Mouse (Mus musculus) T-helper 2 cell (primary cell): ENCODE data around the gene Syde1.
"Not testable (repeated sequence)": the region's sequence is repeated elsewhere in the genome, so short reads cannot be mapped to it uniquely, and the experiment has no call there.

ENCODE experiments used
- in situ Hi-C: fragments of 300-600 bp; cut with MboI, MseI; formaldehyde crosslinking; loops from one replicate; pipeline ENCODE4 v1.15.1; 2025; ENCODE audit warnings: high pct_unique_total_duplicates

Syde1 gene

DNA sequence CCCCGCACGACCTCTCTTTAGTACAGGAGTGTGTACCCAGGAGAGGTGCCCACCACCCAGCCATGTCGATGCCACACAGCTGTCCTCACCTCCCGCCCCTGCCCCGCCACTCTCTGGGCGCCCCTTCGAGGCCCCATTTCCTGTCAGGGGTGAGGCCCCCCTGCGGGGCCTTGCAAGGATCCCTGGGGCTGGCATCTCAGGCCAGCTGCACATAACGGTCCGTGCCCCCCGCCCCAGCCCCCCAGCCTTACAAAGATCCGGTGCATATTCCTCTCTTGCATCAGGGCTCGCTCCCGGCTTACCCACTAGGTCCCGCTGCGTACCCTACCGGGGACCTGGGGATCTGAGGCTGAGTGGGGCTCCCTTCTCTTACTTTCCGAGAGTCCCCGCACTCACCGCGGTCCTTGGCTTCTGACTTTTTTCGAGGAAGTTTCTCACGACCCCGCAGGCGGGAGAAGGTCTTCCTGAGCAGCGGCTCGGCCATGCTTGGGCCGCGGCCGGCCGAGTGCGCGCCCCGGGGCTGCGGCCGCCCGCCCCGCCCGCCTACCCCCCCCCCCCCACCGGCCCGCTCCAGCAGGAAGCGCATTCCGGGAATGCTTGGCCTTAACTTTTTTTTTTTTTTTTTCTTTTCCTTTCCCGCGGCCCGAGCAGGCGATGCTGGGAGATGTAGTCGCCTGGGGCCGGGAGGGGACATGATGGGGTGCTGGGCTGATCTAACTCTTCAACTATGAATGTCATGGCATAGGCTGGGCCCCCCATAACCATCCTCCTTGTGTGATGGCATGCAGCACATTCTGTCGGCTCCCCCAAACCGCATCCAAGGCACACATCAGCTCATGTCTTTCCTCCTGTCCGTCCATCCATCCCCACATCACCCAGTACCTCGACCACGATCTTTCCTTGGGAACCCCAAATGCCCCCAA, at the start of gene Syde1:
Gene Syde1 (minus strand): TSS at position 559 of the 923 bp plus-strand sequence.
- in situ Hi-C loops: loop anchor here (25.0 kb wide), 2 partner anchors 954 to 1096 kb away; partner anchors contain the start of genes Cdc34 and Gzmm

GRCm38 (mm10) chr10:78632311-78632710, 40.5 kb upstream of the Syde1 start:
- in situ Hi-C loops: loop anchor here (25.0 kb wide), 1 partner anchor 480 kb away; no protein-coding TSS in a partner anchor

GRCm38 (mm10) chr10:78630194-78630593, 38.4 kb upstream of the Syde1 start:
- in situ Hi-C loops: loop anchor here (25.0 kb wide), 1 partner anchor 482 kb away; no protein-coding TSS in a partner anchor

- in situ Hi-C loops: not testable (repeated sequence)
Measured at GRCm38 (mm10) chr10:78623143-78623542, 31.4 kb upstream of the Syde1 start.

DNA sequence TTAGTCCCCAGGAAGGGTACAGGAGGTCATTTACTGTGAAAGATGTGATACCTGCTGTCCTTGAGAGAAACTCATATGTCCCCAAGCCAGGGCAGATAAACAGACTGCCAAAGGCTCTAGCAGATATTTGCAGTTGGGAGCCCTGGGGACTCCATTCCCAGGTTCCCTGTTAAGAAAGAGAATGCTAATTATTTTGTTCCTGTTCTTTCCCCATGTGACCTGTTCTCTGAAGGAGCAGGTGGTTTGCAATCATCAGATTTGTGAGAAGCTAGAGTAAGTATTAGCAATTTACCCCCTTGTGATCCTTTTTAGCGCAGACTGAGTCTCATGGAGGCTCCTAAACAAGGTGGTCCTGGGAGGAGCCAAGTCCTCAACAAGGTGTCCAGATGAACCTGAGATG, 26.2 kb upstream of the Syde1 start, which contains the start of gene Olfr1357:
Gene Olfr1357 (minus strand): TSS at position 101 of the 400 bp plus-strand sequence.
- in situ Hi-C loops: no loop called here

- in situ Hi-C loops: no loop called here
Measured at GRCm38 (mm10) chr10:78607602-78608001, 15.8 kb upstream of the Syde1 start.

DNA sequence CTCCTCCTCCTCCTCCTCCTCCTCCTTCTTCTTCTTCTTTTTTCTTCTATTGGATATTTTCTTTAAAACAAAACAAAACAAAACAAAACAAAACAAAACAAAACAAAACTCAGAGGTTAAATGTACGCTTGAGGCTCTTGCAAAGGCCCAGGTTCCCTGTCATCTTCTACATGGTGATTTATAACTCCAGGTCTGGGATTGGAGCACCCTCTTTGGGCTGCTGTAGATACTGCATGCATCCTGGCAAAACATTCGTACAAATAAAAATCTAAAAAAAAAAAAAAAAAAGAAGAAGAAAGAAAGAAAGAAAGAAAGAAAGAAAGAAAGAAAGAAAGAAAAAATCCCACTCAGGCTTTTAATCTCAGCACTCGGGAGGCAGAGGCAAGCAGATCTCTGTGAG, 13.3 kb upstream of the Syde1 start:
- in situ Hi-C loops: no loop called here

DNA sequence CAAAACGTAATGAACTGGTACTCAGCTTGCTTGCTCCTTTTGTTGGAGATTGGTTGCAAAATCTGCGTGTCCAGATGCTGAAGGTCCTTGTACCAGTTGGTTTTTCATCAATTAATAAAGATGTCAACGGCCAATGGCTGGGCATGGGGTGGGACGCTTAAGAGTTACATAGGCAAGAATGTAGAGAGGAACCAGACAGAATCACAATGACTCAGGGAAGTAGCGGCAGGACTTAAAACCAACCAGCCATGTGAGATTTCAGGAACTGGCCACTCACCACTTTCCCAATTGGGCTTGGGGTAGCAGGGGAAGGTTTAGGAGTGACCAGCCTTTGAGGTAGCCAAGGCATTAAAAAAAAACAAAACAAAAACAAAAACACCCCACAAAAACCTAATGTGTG, 8.1 kb upstream of the Syde1 start:
- in situ Hi-C loops: loop anchor here (25.0 kb wide), 2 partner anchors 963 to 1087 kb away; partner anchors contain the start of genes Cdc34 and Gzmm

DNA sequence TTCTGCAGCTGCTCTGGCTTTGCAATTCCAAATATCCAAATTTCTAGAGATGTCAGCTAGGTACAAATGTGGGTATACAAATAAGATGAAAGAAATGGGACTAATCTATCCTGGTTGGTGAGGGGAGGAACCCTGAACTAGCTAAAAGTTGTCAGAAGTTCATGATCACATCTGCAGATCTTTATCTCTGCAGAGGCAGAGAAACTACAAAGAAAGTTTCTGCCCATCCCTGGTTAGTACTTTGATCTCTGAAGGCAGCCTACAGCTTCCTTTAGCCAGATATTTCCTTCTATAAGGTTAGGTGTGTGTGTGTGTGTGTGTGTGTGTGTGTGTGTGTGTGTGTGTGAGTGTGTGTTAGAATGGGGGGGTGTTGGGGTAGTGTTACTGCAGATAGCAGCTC, 2.8 kb upstream of the Syde1 start:
- in situ Hi-C loops: loop anchor here (25.0 kb wide), 2 partner anchors 957 to 1093 kb away; partner anchors contain the start of genes Cdc34 and Gzmm

GRCm38 (mm10) chr10:78594157-78594556, 2.4 kb upstream of the Syde1 start:
- in situ Hi-C loops: loop anchor here (25.0 kb wide), 2 partner anchors 957 to 1093 kb away; partner anchors contain the start of genes Cdc34 and Gzmm

DNA sequence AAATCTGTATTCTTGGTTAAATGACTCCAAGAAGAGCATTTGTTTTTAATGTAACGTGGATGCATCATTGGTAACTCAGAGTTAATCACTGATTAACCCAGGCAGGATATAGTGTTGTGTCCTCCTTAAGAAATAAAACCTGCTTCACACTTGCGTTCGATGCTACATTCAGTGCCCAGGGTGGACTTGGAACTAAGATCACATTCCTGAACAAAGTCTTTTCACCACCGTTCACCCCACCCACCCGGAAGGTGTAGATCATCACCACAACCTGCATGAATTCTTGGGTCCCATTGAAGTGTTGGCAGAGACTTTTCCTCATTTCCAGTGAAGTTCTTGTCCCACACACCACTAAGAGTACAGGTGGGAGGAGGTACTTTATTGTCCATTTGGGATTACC, 2.0 kb upstream of the Syde1 start:
- in situ Hi-C loops: loop anchor here (25.0 kb wide), 2 partner anchors 956 to 1094 kb away; partner anchors contain the start of genes Cdc34 and Gzmm

- in situ Hi-C loops: loop anchor here (25.0 kb wide), 2 partner anchors 956 to 1094 kb away; partner anchors contain the start of genes Cdc34 and Gzmm
Measured at GRCm38 (mm10) chr10:78592856-78593379, 1.2 kb upstream of the Syde1 start.

DNA sequence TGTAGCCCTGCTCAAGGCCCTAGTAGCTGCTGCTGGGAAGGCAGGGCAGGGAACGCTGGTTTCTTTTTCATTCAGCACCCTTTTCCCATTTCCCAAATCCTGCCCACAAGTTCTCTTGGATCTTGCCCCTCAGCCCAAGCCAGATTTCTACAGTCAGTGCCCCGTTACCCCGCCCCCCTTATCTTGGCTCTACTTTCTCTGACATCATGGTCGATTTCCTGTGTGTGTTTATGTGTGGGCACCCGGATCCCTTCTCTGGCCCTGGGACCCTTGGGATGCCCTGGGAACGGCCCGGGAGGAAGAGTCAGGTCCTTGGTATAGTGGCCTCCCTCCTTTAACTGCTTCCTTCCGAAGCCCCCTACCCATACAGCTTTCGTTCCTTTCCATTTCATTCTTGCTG, 1.0 kb downstream of the Syde1 start:
- in situ Hi-C loops: loop anchor here (25.0 kb wide), 2 partner anchors 953 to 1097 kb away; partner anchors contain the start of genes Cdc34 and Gzmm

- in situ Hi-C loops: loop anchor here (10.0 to 25.0 kb wide), 3 partner anchors 105 to 1097 kb away; partner anchors contain the start of genes Cdc34 and Gzmm
Measured at GRCm38 (mm10) chr10:78589901-78590300, 1.9 kb downstream of the Syde1 start.

- in situ Hi-C loops: loop anchor here (10.0 to 25.0 kb wide), 3 partner anchors 104 to 1098 kb away; partner anchors contain the start of genes Cdc34 and Gzmm
Measured at GRCm38 (mm10) chr10:78589291-78589690, 2.5 kb downstream of the Syde1 start.

GRCm38 (mm10) chr10:78586026-78586425, 5.7 kb downstream of the Syde1 start:
- in situ Hi-C loops: loop anchor here (10.0 to 25.0 kb wide), 3 partner anchors 101 to 1101 kb away; partner anchors contain the start of genes Cdc34 and Gzmm

GRCm38 (mm10) chr10:78585606-78586005, 6.2 kb downstream of the Syde1 start:
- in situ Hi-C loops: loop anchor here (10.0 to 25.0 kb wide), 3 partner anchors 101 to 1102 kb away; partner anchors contain the start of genes Cdc34 and Gzmm

- in situ Hi-C loops: loop anchor here (10.0 to 25.0 kb wide), 3 partner anchors 100 to 1102 kb away; partner anchors contain the start of genes Cdc34 and Gzmm
Measured at GRCm38 (mm10) chr10:78584996-78585395, 6.8 kb downstream of the Syde1 start.

DNA sequence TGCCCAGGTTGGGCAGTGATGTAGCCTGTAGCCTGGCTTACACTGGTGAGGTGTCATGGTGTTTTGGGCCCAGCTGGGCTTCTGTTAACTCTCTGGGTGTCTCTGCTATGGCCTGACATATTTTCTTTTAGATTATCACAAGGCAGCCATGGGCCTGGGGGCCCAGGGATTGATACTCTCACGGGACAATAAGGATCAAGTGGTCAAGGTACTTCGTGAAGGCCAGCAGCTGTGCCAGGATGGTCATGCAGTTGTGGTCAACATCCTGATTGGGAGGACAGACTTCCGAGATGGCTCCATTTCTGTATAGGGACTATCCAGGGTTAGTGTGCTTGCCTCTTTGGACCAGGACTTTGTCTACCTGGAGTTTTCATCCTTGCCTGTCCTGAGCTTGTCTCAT, 7.8 kb downstream of the Syde1 start:
- in situ Hi-C loops: loop anchor here (10.0 to 25.0 kb wide), 3 partner anchors 99 to 1103 kb away; partner anchors contain the start of genes Cdc34 and Gzmm

GRCm38 (mm10) chr10:78583347-78583746, 8.4 kb downstream of the Syde1 start:
- in situ Hi-C loops: loop anchor here (10.0 to 25.0 kb wide), 3 partner anchors 99 to 1104 kb away; partner anchors contain the start of genes Cdc34 and Gzmm

GRCm38 (mm10) chr10:78581121-78581520, 10.6 kb downstream of the Syde1 start:
- in situ Hi-C loops: loop anchor here (10.0 to 25.0 kb wide), 3 partner anchors 96 to 1106 kb away; partner anchors contain the start of genes Cdc34 and Gzmm
